In genomic region chr8:70490880-70491495, GRCm38 (mm10) we compare ENCODE assay signal across 15 mouse cellular contexts. TPM values are rescaled to one million over a fixed set of nuclear protein-coding genes. Genes with fewer than 3 reads are reported as not detected.
DNase-seq lines count a peak whose midpoint lies in the region; ATAC-seq lines count a peak whose summit lies in the region.
"Had no signal": no experiment of that assay in that cellular context is flagged by ENCODE, and none has a peak within 500 bp of the region (broad histone marks: within the 10 kb centered on the region; RNA-seq: fewer than 3 reads in every experiment).

No protein-coding gene starts in this region.

- H3K4me2 ChIP-seq in heart, embryonic 11.5 days, result peak overlapping the region; percentile 8; the same call in 1 of the 2 replicates
- peak overlapping the region; percentile 82 for H3K4me2 ChIP-seq in lung, embryonic 16.5 days (ENCODE audit: low read depth, low read length)

- peaks cover 53% of the 10 kb centered on the region for H3K4me1 ChIP-seq in heart, embryonic 11.5 days (ENCODE audit: control insufficient read depth, insufficient read depth, low read length)
- peaks cover 46% of the 10 kb centered on the region for H3K4me1 ChIP-seq in lung, embryonic 16.5 days (replicated peaks; ENCODE audit: control insufficient read depth, insufficient read depth, low read length)
- H3K4me1 ChIP-seq in limb, embryonic 10.5 days, result peaks cover 100% of the 10 kb centered on the region

- ATAC-seq in heart, embryonic 11.5 days (replicated peaks; ENCODE audit: insufficient number of reproducible peaks, low FRiP score, low TSS enrichment), result no peak
- no peak for ATAC-seq in lung, embryonic 16.5 days (ENCODE audit: low read depth)

- WGBS in heart, embryonic 11.5 days (ENCODE audit: insufficient replicate concordance), result 4% methylated on average over 20 of the region's 20 CpGs
- WGBS in lung, embryonic 16.5 days, result 5% methylated on average over 20 of the region's 20 CpGs
- whole genome bisulfite sequencing in limb, embryonic 10.5 days, result 2% methylated on average over 20 of the region's 20 CpGs

- H3K4me3 ChIP-seq in heart, embryonic 11.5 days (ENCODE audit: low read depth, low read length), result no peak overlapping the region
- H3K4me3 ChIP-seq in lung, embryonic 16.5 days (ENCODE audit: low read length), result 0 out of 2 replicates have a peak overlapping the region, but pooled peaks have one; percentile 12
- H3K4me3 ChIP-seq in limb, embryonic 10.5 days, result peak overlapping the region; percentile 76

- H3K27me3 ChIP-seq in heart, embryonic 11.5 days (ENCODE audit: control insufficient read depth, insufficient read depth, low read length), result peaks cover 98% of the 10 kb centered on the region
- peaks cover 88% of the 10 kb centered on the region for H3K27me3 ChIP-seq in lung, embryonic 16.5 days (ENCODE audit: control insufficient read depth, insufficient read depth, low read depth, low read length)
- H3K27me3 ChIP-seq in limb, embryonic 10.5 days (ENCODE audit: low read depth, poor library complexity, severe bottlenecking), result peaks cover 94% of the 10 kb centered on the region

- H3K9me3 ChIP-seq in heart, embryonic 11.5 days (replicated peaks; ENCODE audit: control insufficient read depth, low read length), result no peaks in the 10 kb centered on the region
- no peaks in the 10 kb centered on the region for H3K9me3 ChIP-seq in lung, embryonic 16.5 days (ENCODE audit: control insufficient read depth, low read length)
- no peaks in the 10 kb centered on the region for H3K9me3 ChIP-seq in limb, embryonic 10.5 days (replicated peaks)

- H3K9ac ChIP-seq in heart, embryonic 11.5 days (ENCODE audit: low read depth, low read length), result no peak overlapping the region
- peak overlapping the region; percentile 74; the same call in 1 of the 2 replicates for H3K9ac ChIP-seq in lung, embryonic 16.5 days (ENCODE audit: low read length)

- DNase-seq in heart, adult 8-10 months (ENCODE audit: low spot score), result no peak
- no peak for DNase-seq in lung, postnatal 4 days
- DNase-seq in ZHBTc4 (ENCODE audit: low read depth, low spot score), result peak; percentile 38
- DNase-seq in limb, embryonic 10.5 days (ENCODE audit: low spot score), result peak; percentile 62
- DNase-seq in ovary, postnatal 10 days (ENCODE audit: low spot score), result no peak
- no peak for DNase-seq in cerebellum, adult 11-12 months
- DNase-seq: cerebellum, adult 9-10 months; kidney, postnatal 10 days; left cerebral cortex, postnatal 4 days; right cerebral cortex, postnatal 25 days; thymus, postnatal 36 days had no signal

- no peaks in the 10 kb centered on the region for H3K36me3 ChIP-seq in heart, embryonic 11.5 days (ENCODE audit: control insufficient read depth, insufficient read depth, low read length)
- H3K36me3 ChIP-seq in lung, embryonic 16.5 days (ENCODE audit: control insufficient read depth, insufficient read depth, low read length), result no peaks in the 10 kb centered on the region
- H3K36me3 ChIP-seq in limb, embryonic 10.5 days, result no peaks in the 10 kb centered on the region

- H3K27ac ChIP-seq in heart, embryonic 11.5 days (ENCODE audit: low read depth, low read length), result no peak overlapping the region
- H3K27ac ChIP-seq in lung, embryonic 16.5 days (ENCODE audit: low read length), result peak overlapping the region; percentile 99
- peak overlapping the region; percentile 94 for H3K27ac ChIP-seq in limb, embryonic 10.5 days

RNA-seq across cellular contexts. Expression of gene Crlf1, which starts 2.0 kb away (rescaled TPM):
- 0.80 and 3.8 TPM in 2 replicates for polyA plus RNA-seq in heart, embryonic 11.5 days (2014; fragmentation: Nextera tagmentation; extraction: Ambion mirVana)
- under 1 TPM in 2 of 4 experiments, not detected in 2; 0.57 to 0.97 TPM for total RNA-seq in heart, adult 8-10 months (2022)
- 166 and 169 TPM in 2 replicates for polyA plus RNA-seq in lung, embryonic 16.5 days (2015; fragmentation: Nextera tagmentation; extraction: Ambion mirVana)
- 79.8 and 126 TPM in 2 replicates for polyA plus RNA-seq in limb, embryonic 10.5 days (2016; fragmentation: Nextera tagmentation; extraction: Ambion mirVana)

RNA-seq across cellular contexts. Expression of gene Tmem59l, which starts 3.8 kb away (rescaled TPM):
- polyA plus RNA-seq in heart, embryonic 11.5 days (2014; fragmentation: Nextera tagmentation; extraction: Ambion mirVana), result 0.44 and 0.86 TPM in 2 replicates
- not detected for total RNA-seq in heart, adult 8-10 months (2022)
- 5.6 and 7.0 TPM in 2 replicates for polyA plus RNA-seq in lung, embryonic 16.5 days (2015; fragmentation: Nextera tagmentation; extraction: Ambion mirVana)
- polyA plus RNA-seq in limb, embryonic 10.5 days (2016; fragmentation: Nextera tagmentation; extraction: Ambion mirVana), result 22.4 and 23.7 TPM in 2 replicates
- total RNA-seq: heart, adult 18-20 months; heart, postnatal 25 days had no signal

RNA-seq across cellular contexts. Expression of gene Klhl26, which starts 14.2 kb away (rescaled TPM):
- 9.2 and 10.1 TPM in 2 replicates for polyA plus RNA-seq in heart, embryonic 11.5 days (2014; fragmentation: Nextera tagmentation; extraction: Ambion mirVana)
- 1 to 10 TPM; 8.1 to 9.3 (median 8.4) TPM for total RNA-seq in heart, adult 8-10 months (2022)
- 28.8 and 29.4 TPM in 2 replicates for polyA plus RNA-seq in lung, embryonic 16.5 days (2015; fragmentation: Nextera tagmentation; extraction: Ambion mirVana)
- 24.1 and 29.0 TPM in 2 replicates for polyA plus RNA-seq in limb, embryonic 10.5 days (2016; fragmentation: Nextera tagmentation; extraction: Ambion mirVana)

RNA-seq across cellular contexts. Expression of gene Rex1bd, which starts 15.6 kb away (rescaled TPM):
- 109 and 124 TPM in 2 replicates for polyA plus RNA-seq in heart, embryonic 11.5 days (2014; fragmentation: Nextera tagmentation; extraction: Ambion mirVana)
- 100 to 1,000 TPM; 118 to 133 (median 124) TPM for total RNA-seq in heart, adult 8-10 months (2022)
- 125 and 133 TPM in 2 replicates for polyA plus RNA-seq in lung, embryonic 16.5 days (2015; fragmentation: Nextera tagmentation; extraction: Ambion mirVana)
- 126 and 143 TPM in 2 replicates for polyA plus RNA-seq in limb, embryonic 10.5 days (2016; fragmentation: Nextera tagmentation; extraction: Ambion mirVana)

RNA-seq across cellular contexts. Expression of gene Uba52, which starts 19.6 kb away (rescaled TPM):
- polyA plus RNA-seq in heart, embryonic 11.5 days (2014; fragmentation: Nextera tagmentation; extraction: Ambion mirVana), result 798 and 827 TPM in 2 replicates
- 1,000 to 10,000 TPM; 1,436 to 1,703 (median 1,558) TPM for total RNA-seq in heart, adult 8-10 months (2022)
- polyA plus RNA-seq in lung, embryonic 16.5 days (2015; fragmentation: Nextera tagmentation; extraction: Ambion mirVana), result 917 and 987 TPM in 2 replicates
- 877 and 996 TPM in 2 replicates for polyA plus RNA-seq in limb, embryonic 10.5 days (2016; fragmentation: Nextera tagmentation; extraction: Ambion mirVana)

Comparison
In these comparisons a context has a peak if more than half of its experiments do, and no peak if none do; other contexts are left out.
1. DNase-seq: peak in ZHBTc4 (single experiment) and limb, embryonic 10.5 days (single experiment); none in heart, adult 8-10 months (single experiment), lung, postnatal 4 days (0 of 2), ovary, postnatal 10 days (single experiment) and cerebellum, adult 11-12 months (single experiment).
2. RNA of gene Crlf1, which starts 2.0 kb away (polyA plus RNA-seq): 166 to 169 TPM in lung, embryonic 16.5 days and 79.8 to 126 TPM in limb, embryonic 10.5 days; 0.80 to 3.8 TPM in heart, embryonic 11.5 days; every median in the first group is over 10 times any median in the second.